ENCODE assay signal across 12 mouse cellular contexts in the genomic region with DNA sequence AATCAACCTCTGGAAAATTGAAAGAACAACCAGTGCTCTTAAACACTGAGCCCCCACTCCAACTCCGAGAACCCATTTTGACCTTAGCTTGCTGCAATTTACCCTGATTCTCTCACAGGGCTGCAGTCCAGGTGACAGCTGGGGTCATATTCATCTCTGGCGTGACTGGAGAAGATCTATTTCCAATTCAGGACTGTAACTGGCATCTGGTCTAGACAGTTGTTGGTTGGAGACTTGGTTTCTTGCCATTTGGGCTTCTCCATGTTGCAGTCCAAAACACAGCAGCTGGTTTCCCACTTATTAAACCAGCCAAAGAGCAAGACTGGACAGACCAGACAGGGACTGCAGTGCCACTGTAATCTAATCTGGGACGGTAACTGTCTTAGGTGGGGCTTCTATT.
"Had no signal": no experiment of that assay in that cellular context is flagged by ENCODE, and none has a peak within 500 bp of the region (broad histone marks: within the 10 kb centered on the region; RNA-seq: fewer than 3 reads in every experiment).

No protein-coding gene starts in this region.

- H3K9me3 ChIP-seq: limb, embryonic 13.5 days; midbrain, embryonic 13.5 days; neural tube, embryonic 13.5 days; stomach, embryonic 15.5 days had no signal

- H3K4me3 ChIP-seq: limb, embryonic 13.5 days; midbrain, embryonic 13.5 days; neural tube, embryonic 13.5 days; stomach, embryonic 15.5 days had no signal

- DNase-seq: layer of hippocampus, adult 9-11 months; layer of hippocampus, postnatal 36 days; lung, adult 18-20 months; lung, postnatal 36 days; retina, postnatal 1 day; right cerebral cortex, postnatal 4 days; thymus, adult 2 months had no signal

- ATAC-seq: midbrain, embryonic 13.5 days had no signal

- H3K4me2 ChIP-seq: limb, embryonic 13.5 days; midbrain, embryonic 13.5 days; neural tube, embryonic 13.5 days; stomach, embryonic 15.5 days had no signal

- H3K9ac ChIP-seq: limb, embryonic 13.5 days; liver, embryonic 14.5 days; midbrain, embryonic 13.5 days; neural tube, embryonic 13.5 days; stomach, embryonic 15.5 days had no signal

- H3K27ac ChIP-seq: limb, embryonic 13.5 days; liver, embryonic 14.5 days; midbrain, embryonic 13.5 days; neural tube, embryonic 13.5 days; stomach, embryonic 15.5 days had no signal

- H3K36me3 ChIP-seq: limb, embryonic 13.5 days; midbrain, embryonic 13.5 days; neural tube, embryonic 13.5 days; stomach, embryonic 15.5 days had no signal

- H3K27me3 ChIP-seq: limb, embryonic 13.5 days; midbrain, embryonic 13.5 days; stomach, embryonic 15.5 days had no signal
